Mouse (Mus musculus) forebrain, embryonic 14.5 days (tissue): Measurements from ENCODE around the gene Bcl11b. TPM values are rescaled to one million over a fixed set of nuclear protein-coding genes. Genes with fewer than 3 reads are reported as not detected.

Source experiments
- ATAC-seq: fragments of 200-750 bp; cut with Nextera tagmentation; 2 replicates; pipeline ENCODE4 v1.8.0; 2017; ENCODE audit warnings: mild to moderate bottlenecking, moderate library complexity
- DNase-seq: peaks from one replicate; pipeline ENCODE4 v3.0.0-alpha.2; 2015; ENCODE audit warnings: low spot score
- H3K27ac ChIP-seq: fragments of 300-500 bp; sonication (generic); 2 replicates; pipeline ENCODE4 v1.5.1; 2014; ENCODE audit warnings: low read depth, mild to moderate bottlenecking, control low read depth, low read length, moderate library complexity
- H3K27me3 ChIP-seq: fragments of 300-500 bp; sonication (generic); replicated peaks from 2 replicates; pipeline ENCODE4 v1.6.1; 2014; ENCODE audit warnings: low read length, control low read depth, mixed read lengths; ENCODE audit not compliant: control insufficient read depth, insufficient read depth
- H3K36me3 ChIP-seq: fragments of 300-500 bp; sonication (generic); 2 replicates; pipeline ENCODE4 v1.6.1; 2014; ENCODE audit warnings: low read length, control low read depth; ENCODE audit not compliant: control insufficient read depth, insufficient read depth
- H3K4me1 ChIP-seq: fragments of 300-500 bp; sonication (generic); 2 replicates; pipeline ENCODE4 v1.6.1; 2014; ENCODE audit warnings: antibody characterized with exemption, low read length, control low read depth; ENCODE audit not compliant: control insufficient read depth, insufficient read depth
- H3K4me2 ChIP-seq: fragments of 300-500 bp; sonication (generic); 2 replicates; pipeline ENCODE4 v1.6.1; 2014; ENCODE audit warnings: mild to moderate bottlenecking, control low read depth, low read length
- H3K4me3 ChIP-seq: fragments of 300-500 bp; sonication (generic); 2 replicates; pipeline ENCODE4 v1.5.1; 2014; ENCODE audit warnings: low read depth, low read length, control low read depth
- H3K9ac ChIP-seq: fragments of 300-500 bp; sonication (generic); 2 replicates; pipeline ENCODE4 v1.6.1; 2014; ENCODE audit warnings: mild to moderate bottlenecking, low read length, control low read depth, moderate library complexity
- H3K9me3 ChIP-seq: fragments of 300-500 bp; sonication (generic); replicated peaks from 2 replicates; pipeline ENCODE4 v1.6.1; 2016; ENCODE audit warnings: low read length, control low read depth, mixed read lengths; ENCODE audit not compliant: control insufficient read depth
- whole genome bisulfite sequencing: fragments of 180-500 bp; shearing (Covaris S2); extraction: QIAGEN DNeasy Blood & Tissue Kit; methylation state at CpG from one replicate; pipeline ENCODE4 v1.1.7; 2014; 5-methylcytosine and 5-hydroxymethylcytosine counted together
- polyA plus RNA-seq: library from polyadenylated mRNA; unstranded; fragments of >200 nt; fragmentation: Nextera tagmentation; extraction: Ambion mirVana; gene quantifications from 2 replicates; pipeline ENCODE4 v1.2.1, GENCODE M21; 2014

Gene Bcl11b
- polyA plus RNA-seq, 1 experiment from 2014 or later, result 76.7 TPM

- DNase-seq, result no peak
- Histone ChIP-seq H3K9ac (no peak overlapping the region), H3K4me3 (no peak overlapping the region), H3K4me1 (peaks cover 30% of the 10 kb centered on the region), H3K27ac (no peak overlapping the region), H3K9me3 (no peaks in the 10 kb centered on the region), H3K27me3 (no peaks in the 10 kb centered on the region), H3K36me3 (peaks cover 2% of the 10 kb centered on the region), H3K4me2 (no peak overlapping the region)
- no peak for ATAC-seq
- WGBS, result 94% methylated on average over 7 of the region's 7 CpGs
Measured at GRCm38 (mm10) chr12:107922180-107922579, 81.2 kb downstream of the Bcl11b start.

- Histone ChIP-seq H3K4me2 (no peak overlapping the region), H3K36me3 (peaks cover 8% of the 10 kb centered on the region), H3K4me3 (no peak overlapping the region), H3K27me3 (no peaks in the 10 kb centered on the region), H3K9ac (no peak overlapping the region), H3K4me1 (peaks cover 25% of the 10 kb centered on the region), H3K27ac (no peak overlapping the region), H3K9me3 (0 out of 2 replicates have a peak, but pooled peaks cover 4% of the 10 kb centered on the region)
- DNase-seq (no peak), ATAC-seq (no peak)
- WGBS, result 87% methylated on average over 7 of the region's 7 CpGs
Measured at GRCm38 (mm10) chr12:107921566-107921965, 81.8 kb downstream of the Bcl11b start.

- Histone ChIP-seq H3K4me2 (no peak overlapping the region), H3K36me3 (peaks cover 12% of the 10 kb centered on the region), H3K9me3 (0 out of 2 replicates have a peak, but pooled peaks cover 9% of the 10 kb centered on the region), H3K27me3 (no peaks in the 10 kb centered on the region), H3K4me1 (peaks cover 25% of the 10 kb centered on the region), H3K9ac (peak overlapping the region; percentile 1; the same call in 1 of the 2 replicates), H3K27ac (peak overlapping the region; percentile 49; the same call in 1 of the 2 replicates), H3K4me3 (no peak overlapping the region)
- ATAC-seq (no peak), DNase-seq (no peak)
- 59% methylated on average over 6 of the region's 6 CpGs for WGBS
Measured at GRCm38 (mm10) chr12:107921154-107921553, 82.2 kb downstream of the Bcl11b start.

GRCm38 (mm10) chr12:107920716-107921115 lies 82.7 kb downstream of the Bcl11b start:
- H3K27ac ChIP-seq, result peak overlapping the region; percentile 49; the same call in 1 of the 2 replicates
- H3K4me3 ChIP-seq, result no peak overlapping the region
- no peaks in the 10 kb centered on the region for H3K27me3 ChIP-seq
- peaks cover 17% of the 10 kb centered on the region for H3K36me3 ChIP-seq
- DNase-seq (peak; percentile 58), ATAC-seq (no peak; the same call in 1 of the 2 replicates)
- H3K4me1 ChIP-seq, result peaks cover 25% of the 10 kb centered on the region
- H3K9me3 ChIP-seq, result 0 out of 2 replicates have a peak, but pooled peaks cover 9% of the 10 kb centered on the region
- peak overlapping the region; percentile 1; the same call in 1 of the 2 replicates for H3K9ac ChIP-seq
- no peak overlapping the region for H3K4me2 ChIP-seq
- WGBS, result 53% methylated on average over 13 of the region's 13 CpGs

GRCm38 (mm10) chr12:107920076-107920475 lies 83.3 kb downstream of the Bcl11b start:
- Histone ChIP-seq H3K9ac (no peak overlapping the region), H3K9me3 (0 out of 2 replicates have a peak, but pooled peaks cover 9% of the 10 kb centered on the region), H3K4me3 (no peak overlapping the region), H3K4me2 (no peak overlapping the region), H3K27ac (no peak overlapping the region), H3K27me3 (no peaks in the 10 kb centered on the region), H3K36me3 (peaks cover 23% of the 10 kb centered on the region), H3K4me1 (peaks cover 25% of the 10 kb centered on the region)
- ATAC-seq (no peak), DNase-seq (no peak)
- WGBS, result 94% methylated on average over 2 of the region's 2 CpGs

GRCm38 (mm10) chr12:107918779-107919178 lies 84.6 kb downstream of the Bcl11b start:
- 95% methylated on average over 6 of the region's 6 CpGs for WGBS
- Histone ChIP-seq H3K27me3 (no peaks in the 10 kb centered on the region), H3K9ac (no peak overlapping the region), H3K27ac (no peak overlapping the region), H3K36me3 (peaks cover 32% of the 10 kb centered on the region), H3K4me2 (no peak overlapping the region), H3K4me3 (no peak overlapping the region), H3K4me1 (peaks cover 21% of the 10 kb centered on the region), H3K9me3 (0 out of 2 replicates have a peak, but pooled peaks cover 9% of the 10 kb centered on the region)
- DNase-seq (no peak), ATAC-seq (no peak)

GRCm38 (mm10) chr12:107916008-107916407 lies 87.4 kb downstream of the Bcl11b start:
- 99% methylated on average over 39 of the region's 39 CpGs for WGBS
- Histone ChIP-seq H3K36me3 (peaks cover 35% of the 10 kb centered on the region), H3K4me3 (no peak overlapping the region), H3K27me3 (no peaks in the 10 kb centered on the region), H3K9me3 (0 out of 2 replicates have a peak, but pooled peaks cover 9% of the 10 kb centered on the region), H3K9ac (no peak overlapping the region), H3K4me1 (peaks cover 8% of the 10 kb centered on the region), H3K4me2 (no peak overlapping the region), H3K27ac (no peak overlapping the region)
- no peak for ATAC-seq
- no peak for DNase-seq

GRCm38 (mm10) chr12:107915396-107915795 lies 88.0 kb downstream of the Bcl11b start:
- H3K36me3 ChIP-seq, result peaks cover 35% of the 10 kb centered on the region
- H3K27ac ChIP-seq, result no peak overlapping the region
- DNase-seq (no peak), ATAC-seq (no peak)
- WGBS, result 97% methylated on average over 32 of the region's 32 CpGs
- no peak overlapping the region for H3K4me3 ChIP-seq
- H3K9me3 ChIP-seq, result 0 out of 2 replicates have a peak, but pooled peaks cover 9% of the 10 kb centered on the region
- H3K9ac ChIP-seq, result no peak overlapping the region
- no peak overlapping the region for H3K4me2 ChIP-seq
- H3K4me1 ChIP-seq, result peaks cover 3% of the 10 kb centered on the region; the same call in 1 of the 2 replicates
- no peaks in the 10 kb centered on the region for H3K27me3 ChIP-seq

GRCm38 (mm10) chr12:107908826-107909225 lies 94.6 kb downstream of the Bcl11b start:
- no peak overlapping the region for H3K27ac ChIP-seq
- 90% methylated on average over 11 of the region's 11 CpGs for WGBS
- H3K9me3 ChIP-seq, result 0 out of 2 replicates have a peak, but pooled peaks cover 3% of the 10 kb centered on the region

More at GRCm38 (mm10) chr12:107908826-107909225, 94.6 kb downstream of the Bcl11b start:
- ATAC-seq (no peak), DNase-seq (no peak)
- Histone ChIP-seq H3K9ac (no peak overlapping the region), H3K36me3 (0 out of 2 replicates have a peak, but pooled peaks cover 3% of the 10 kb centered on the region), H3K4me2 (no peak overlapping the region), H3K4me1 (no peaks in the 10 kb centered on the region), H3K4me3 (no peak overlapping the region), H3K27me3 (no peaks in the 10 kb centered on the region)
